Mouse (Mus musculus): ENCODE measurements around the gene Casc3. TPM values are rescaled to one million over a fixed set of nuclear protein-coding genes. Genes with fewer than 3 reads are reported as not detected.

Gene Casc3
- total RNA-seq, 2 experiments from 2014 or later = 31.7 to 38.3 TPM

DNA sequence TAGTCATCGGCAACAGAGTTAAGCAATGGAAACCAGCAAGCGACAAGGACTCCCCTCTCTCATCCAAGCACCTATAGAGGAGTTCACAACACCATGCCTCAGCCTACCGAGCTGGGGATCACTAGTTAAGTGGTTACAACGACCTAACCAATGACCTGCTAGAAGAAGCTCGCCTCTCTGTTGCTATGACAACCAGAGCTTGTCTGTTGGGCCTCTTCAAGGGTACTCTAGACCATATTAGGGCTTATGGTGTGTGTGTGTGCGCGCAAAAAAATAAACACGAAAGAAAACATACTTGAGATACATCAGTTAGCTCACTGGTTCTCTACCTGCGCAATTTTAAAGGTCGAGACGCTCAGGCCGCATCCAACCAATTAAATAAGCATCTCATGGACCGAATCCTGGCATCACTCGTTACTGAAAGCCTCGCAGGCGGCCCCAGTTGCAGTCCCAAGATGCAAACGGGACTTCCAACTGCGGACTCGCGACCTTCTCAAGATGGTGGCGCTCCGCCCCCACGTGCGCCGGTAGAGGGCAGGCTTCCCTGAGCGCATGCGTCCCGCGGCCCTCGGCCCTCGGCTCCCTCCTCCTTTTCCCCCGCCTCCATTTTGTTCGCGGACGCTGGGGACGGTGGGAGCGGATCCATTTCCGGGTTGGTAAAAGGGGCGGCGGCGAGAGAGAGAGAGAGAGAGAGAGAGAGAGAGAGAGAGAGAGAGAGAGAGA is 58.5 kb downstream of the Casc3 start, which contains the start of gene Wipf2:
Gene Wipf2 (plus strand): TSS at position 611 of the 723 bp plus-strand sequence.
- ATAC-seq (replicated peaks; ENCODE audit: poor library complexity) = peak; percentile 96

DNA sequence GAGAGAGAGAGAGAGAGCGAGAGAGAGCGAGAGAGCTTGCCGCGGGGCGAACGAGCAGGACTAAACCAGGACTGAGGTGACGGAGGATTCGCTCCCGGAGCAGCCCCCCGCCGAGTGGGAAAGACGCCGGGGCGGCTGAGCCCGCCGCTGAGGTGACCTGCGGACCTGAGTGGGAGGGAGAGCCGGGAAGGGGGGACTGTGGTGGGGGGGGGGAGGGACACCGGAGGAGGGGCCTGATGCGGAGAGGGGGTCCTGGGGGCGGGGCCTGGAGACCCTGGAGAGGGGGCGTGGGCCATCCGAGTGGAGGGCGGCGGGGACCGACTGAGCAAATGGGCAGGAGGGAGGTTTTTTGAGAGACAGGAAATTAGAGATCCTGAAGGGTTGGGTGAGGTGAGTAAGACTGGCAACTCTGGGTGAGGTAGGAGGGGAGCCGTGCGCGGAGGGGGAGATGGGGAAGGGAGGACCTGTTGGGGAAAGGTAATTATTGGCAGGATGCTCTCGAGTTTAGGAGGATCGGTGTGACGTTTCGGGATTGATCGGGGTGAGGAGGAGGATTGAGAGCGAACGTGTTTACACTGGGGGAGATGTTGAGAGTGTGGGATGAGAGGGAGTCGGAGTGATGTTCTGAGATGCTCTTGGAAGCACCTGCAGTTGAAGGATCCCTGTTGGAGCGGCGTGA is 59.2 kb downstream of the Casc3 start:
- peak; percentile 21; the same call in 1 of the 2 replicates for ATAC-seq (replicated peaks; ENCODE audit: poor library complexity)

DNA sequence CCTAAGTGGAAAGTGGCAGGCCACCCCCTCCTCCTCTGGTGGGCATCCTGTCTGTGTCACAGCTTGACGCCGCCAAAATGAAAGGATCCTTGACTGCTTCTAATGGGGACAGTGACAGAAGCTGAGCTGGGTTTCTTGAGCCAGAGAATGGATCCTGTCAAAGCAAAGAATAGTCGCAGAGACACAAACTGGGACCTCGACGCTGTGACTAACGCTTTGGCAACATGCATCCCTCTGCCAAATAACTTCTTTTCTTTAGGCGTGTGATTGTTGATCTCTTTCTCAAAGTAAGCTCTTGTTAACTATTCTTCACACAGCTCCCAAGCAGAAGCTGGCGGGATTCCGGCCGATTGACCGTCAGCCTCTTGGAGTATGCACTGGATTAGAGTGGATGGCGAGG is 62.6 kb downstream of the Casc3 start:
- ATAC-seq (replicated peaks; ENCODE audit: poor library complexity) = no peak

DNA sequence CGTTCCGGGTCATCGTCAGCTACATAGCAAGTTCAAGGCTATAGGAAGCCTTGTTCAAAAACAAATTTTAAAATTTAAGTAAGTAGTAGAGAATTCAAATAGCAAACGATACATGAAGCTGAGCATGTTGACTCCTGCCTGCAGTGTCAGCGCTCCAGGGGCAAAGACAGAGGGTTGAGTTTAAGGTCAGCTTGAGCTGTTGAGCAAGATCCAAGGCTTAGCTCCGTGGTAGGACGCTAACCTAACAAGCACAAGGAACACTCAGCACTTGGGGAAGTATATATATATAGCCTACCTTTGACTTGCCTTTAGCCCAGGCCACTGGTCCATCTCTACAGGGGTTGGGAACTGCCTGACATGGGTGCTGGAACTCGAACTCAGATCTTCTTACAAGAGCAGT is 65.2 kb downstream of the Casc3 start:
- no peak for ATAC-seq (replicated peaks; ENCODE audit: poor library complexity)

DNA sequence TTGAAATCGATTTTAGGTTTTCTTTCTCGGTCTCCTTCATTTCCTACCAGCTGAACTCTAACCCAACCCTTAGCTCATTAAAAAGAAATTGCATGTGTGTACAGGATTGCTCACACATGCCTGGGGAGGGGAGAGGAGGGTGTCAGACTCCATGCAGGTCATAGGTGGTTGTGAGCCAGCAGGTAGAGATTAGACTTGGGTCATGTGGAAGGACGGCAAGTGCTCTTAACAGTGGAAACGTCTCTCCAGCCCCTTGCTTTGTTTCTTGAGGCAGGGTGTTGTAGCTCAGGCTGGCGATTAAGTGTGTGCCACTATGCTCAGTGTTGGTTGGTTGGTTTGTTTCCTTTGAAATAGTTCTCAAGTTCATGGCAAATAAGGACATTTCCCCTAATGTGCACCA is 66.1 kb downstream of the Casc3 start:
- ATAC-seq (replicated peaks; ENCODE audit: poor library complexity) = no peak

DNA sequence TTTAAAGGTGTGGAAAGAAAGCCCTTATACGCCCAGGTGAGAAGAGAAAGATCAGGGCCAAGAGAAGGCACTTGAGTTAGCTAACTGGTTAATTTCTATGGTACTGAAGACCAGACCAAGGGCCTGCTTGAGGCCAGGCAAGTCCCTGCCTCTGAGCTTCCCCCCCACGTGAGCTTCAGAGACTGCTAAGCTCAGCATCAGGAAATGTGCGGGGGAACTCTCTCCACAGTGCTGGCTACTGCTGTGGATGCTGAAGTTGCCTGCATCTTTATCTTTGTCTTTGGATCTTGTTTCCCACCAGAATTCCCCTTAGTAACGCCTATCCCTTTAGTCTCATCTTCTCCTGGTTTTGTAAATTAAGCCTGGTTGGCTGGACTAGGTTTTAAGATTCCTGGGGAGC is 66.7 kb downstream of the Casc3 start:
- no peak for ATAC-seq (replicated peaks; ENCODE audit: poor library complexity)

DNA sequence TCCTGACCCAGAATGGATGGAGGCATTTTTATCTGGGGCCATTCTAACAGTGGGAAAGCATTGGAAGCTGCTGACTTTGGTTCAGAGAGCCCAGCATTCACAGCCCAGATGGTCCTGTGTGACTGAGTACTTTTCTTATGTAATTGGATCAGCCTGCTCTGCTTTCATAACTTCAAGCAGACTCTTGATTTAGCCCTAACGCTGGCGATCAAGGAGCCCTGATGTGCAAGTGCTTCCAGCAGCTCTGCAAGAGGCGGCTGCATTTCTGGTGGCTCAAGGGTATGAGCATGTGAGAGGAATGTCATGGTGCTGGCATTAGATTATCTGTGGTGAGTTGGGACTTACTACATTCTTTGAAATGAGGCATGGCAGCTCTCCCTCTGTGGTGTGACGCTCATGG is 67.3 kb downstream of the Casc3 start:
- ATAC-seq (replicated peaks; ENCODE audit: poor library complexity) = no peak

DNA sequence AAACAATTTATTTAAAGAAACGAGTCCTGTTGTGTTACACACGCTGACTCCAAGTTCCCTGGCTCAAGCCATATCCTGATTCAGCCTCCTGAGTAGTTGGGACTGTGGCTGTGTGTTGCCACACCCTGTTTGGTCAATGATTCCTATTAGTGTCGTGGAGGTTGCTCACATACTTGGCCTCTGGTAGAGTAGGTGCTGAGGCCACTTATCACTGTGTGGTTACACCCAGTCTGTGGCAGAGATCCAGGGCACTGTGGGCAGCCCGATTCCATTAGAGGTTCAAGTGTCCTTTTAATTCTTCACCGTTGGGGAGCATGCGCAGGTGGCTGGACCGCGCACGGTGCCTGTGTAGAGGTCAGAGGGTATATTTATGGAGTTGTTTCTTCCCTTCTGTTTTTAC is 69.2 kb downstream of the Casc3 start:
- ATAC-seq (replicated peaks; ENCODE audit: poor library complexity) = peak; percentile 93

DNA sequence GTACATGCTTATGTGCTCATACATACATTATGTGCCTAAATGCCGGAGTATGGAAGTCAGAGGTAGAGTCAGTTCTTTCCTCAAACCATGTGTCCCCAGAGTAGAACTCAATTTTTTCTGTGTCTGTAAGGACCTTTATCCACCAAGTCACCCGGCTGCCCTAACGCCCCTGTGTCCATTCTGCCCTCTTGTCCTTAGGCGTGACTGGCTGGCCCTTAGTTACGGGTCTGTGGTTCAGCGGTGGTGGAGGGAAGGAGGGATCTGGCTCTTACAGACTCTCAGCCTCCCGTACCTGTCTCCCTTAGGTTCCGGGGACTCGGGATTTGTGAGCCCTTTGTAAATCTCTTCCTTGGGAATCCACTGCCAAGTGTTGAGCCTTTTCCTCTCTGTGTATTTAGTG is 72.3 kb downstream of the Casc3 start:
- ATAC-seq (replicated peaks; ENCODE audit: poor library complexity) = no peak

Other genes starting within 250 kb of the Casc3 start
- 5.5 and 7.7 TPM in 2 replicates for gene Ormdl3, start 217.5 kb upstream of the Casc3 start, total RNA-seq (2015)
- gene Ormdl3, start 217.5 kb upstream of the Casc3 start, total RNA-seq (2017) = 7.2 and 10.6 TPM in 2 replicates
- gene Lrrc3c, start 206.6 kb upstream of the Casc3 start, total RNA-seq (2015) = not detected in 2 replicates
- not detected in 2 replicates for gene Lrrc3c, start 206.6 kb upstream of the Casc3 start, total RNA-seq (2017)
- gene Gm12355, start 179.2 kb upstream of the Casc3 start, total RNA-seq (2015) = 9.7 and 12.5 TPM in 2 replicates
- 3.2 and 5.2 TPM in 2 replicates for gene Gm12355, start 179.2 kb upstream of the Casc3 start, total RNA-seq (2017)
- gene Gsdma3, start 178.5 kb upstream of the Casc3 start, total RNA-seq (2015) = not detected in 2 replicates
- gene Gsdma3, start 178.5 kb upstream of the Casc3 start, total RNA-seq (2017) = not detected in 2 replicates
- not detected in 2 replicates for gene Gsdma2, start 158.1 kb upstream of the Casc3 start, total RNA-seq (2015)
- not detected in 2 replicates for gene Gsdma2, start 158.1 kb upstream of the Casc3 start, total RNA-seq (2017)
- gene Gsdma, start 140.6 kb upstream of the Casc3 start, total RNA-seq (2015) = not detected in 2 replicates
- gene Gsdma, start 140.6 kb upstream of the Casc3 start, total RNA-seq (2017) = not detected in 2 replicates
- gene Psmd3, start 122.4 kb upstream of the Casc3 start, total RNA-seq (2015) = 38.0 and 38.6 TPM in 2 replicates
- gene Psmd3, start 122.4 kb upstream of the Casc3 start, total RNA-seq (2017) = 70.9 and 71.9 TPM in 2 replicates
- gene Csf3, start 103.6 kb upstream of the Casc3 start, total RNA-seq (2015) = not detected in 2 replicates
- gene Csf3, start 103.6 kb upstream of the Casc3 start, total RNA-seq (2017) = not detected in 2 replicates
- gene Med24, start 75.5 kb upstream of the Casc3 start, total RNA-seq (2015) = 28.7 and 30.9 TPM in 2 replicates
- 36.2 and 46.3 TPM in 2 replicates for gene Med24, start 75.5 kb upstream of the Casc3 start, total RNA-seq (2017)
- gene Thra, start 64.3 kb upstream of the Casc3 start, total RNA-seq (2015) = 34.2 and 34.6 TPM in 2 replicates
- gene Thra, start 64.3 kb upstream of the Casc3 start, total RNA-seq (2017) = 21.8 and 25.3 TPM in 2 replicates
- 3.3 and 3.5 TPM in 2 replicates for gene Nr1d1, start 29.6 kb upstream of the Casc3 start, total RNA-seq (2015)
- 0.47 and 0.87 TPM in 2 replicates for gene Nr1d1, start 29.6 kb upstream of the Casc3 start, total RNA-seq (2017)
- gene Msl1, start 9.4 kb upstream of the Casc3 start, total RNA-seq (2015) = 60.8 and 62.0 TPM in 2 replicates
- 76.3 and 99.9 TPM in 2 replicates for gene Msl1, start 9.4 kb upstream of the Casc3 start, total RNA-seq (2017)
- 0.24 and 1.8 TPM in 2 replicates for gene Rapgefl1, start 31.9 kb downstream of the Casc3 start, total RNA-seq (2015)
- not detected in 2 replicates for gene Rapgefl1, start 31.9 kb downstream of the Casc3 start, total RNA-seq (2017)
- gene Wipf2, start 58.7 kb downstream of the Casc3 start, total RNA-seq (2015) = 15.0 and 17.1 TPM in 2 replicates
- 3.0 and 3.6 TPM in 2 replicates for gene Wipf2, start 58.7 kb downstream of the Casc3 start, total RNA-seq (2017)
- gene Cdc6, start 102.9 kb downstream of the Casc3 start, total RNA-seq (2015) = 42.6 and 56.1 TPM in 2 replicates
- gene Cdc6, start 102.9 kb downstream of the Casc3 start, total RNA-seq (2017) = 40.7 and 44.1 TPM in 2 replicates
- 4.4 and 5.9 TPM in 2 replicates for gene Rara, start 122.9 kb downstream of the Casc3 start, total RNA-seq (2015)
- gene Rara, start 122.9 kb downstream of the Casc3 start, total RNA-seq (2017) = 1.6 and 2.2 TPM in 2 replicates
- not detected in 2 replicates for gene Gjd3, start 178.1 kb downstream of the Casc3 start, total RNA-seq (2015)
- not detected in 2 replicates for gene Gjd3, start 178.1 kb downstream of the Casc3 start, total RNA-seq (2017)
- gene Top2a, start 219.3 kb downstream of the Casc3 start, total RNA-seq (2015) = 284 and 285 TPM in 2 replicates
- gene Top2a, start 219.3 kb downstream of the Casc3 start, total RNA-seq (2017) = 584 and 646 TPM in 2 replicates
- gene Igfbp4, start 236.3 kb downstream of the Casc3 start, total RNA-seq (2015) = 188 and 211 TPM in 2 replicates
- gene Igfbp4, start 236.3 kb downstream of the Casc3 start, total RNA-seq (2017) = 327 and 329 TPM in 2 replicates